Mouse (Mus musculus) liver, adult 2 months (tissue): ENCODE results near the gene Ranbp9.

Experiments
- CTCF ChIP-seq: fragments of 200-500 bp; IDR thresholded peaks from 2 replicates; pipeline ENCODE4 v1.5.1; 2011; ENCODE audit warnings: low read depth, low read length, control low read depth
- POLR2A ChIP-seq: fragments of 200-500 bp; IDR thresholded peaks from 2 replicates; pipeline ENCODE4 v1.6.1; 2011; ENCODE audit warnings: low read length, control low read depth; ENCODE audit not compliant: insufficient read depth; ENCODE audit errors: extremely low read depth

- TF ChIP-seq POLR2A: no peak
- peak; percentile 39; the same call in 1 of the 2 replicates for TF ChIP-seq CTCF
Measured at GRCm38 (mm10) chr13:43497769-43498168, 16.7 kb upstream of the Ranbp9 start.
